Mouse (Mus musculus) ES-E14 (cell line): ENCODE results near the gene Dlg2.

Experiments
- CHD2 ChIP-seq: IDR thresholded peaks from 2 replicates; pipeline ENCODE4 v1.6.1; 2014; ENCODE audit warnings: mild to moderate bottlenecking, low read depth, low read length, inconsistent platforms
- MAFK ChIP-seq: IDR thresholded peaks from 2 replicates; pipeline ENCODE4 v1.6.1; 2014; ENCODE audit warnings: mild to moderate bottlenecking, low read depth, low read length, inconsistent platforms; ENCODE audit not compliant: insufficient read depth
- ZC3H11A ChIP-seq: IDR thresholded peaks from 2 replicates; pipeline ENCODE4 v1.6.1; 2012; ENCODE audit warnings: low read depth, mild to moderate bottlenecking, inconsistent platforms, low read length, borderline replicate concordance
- ZNF384 ChIP-seq: IDR thresholded peaks from 2 replicates; pipeline ENCODE4 v1.6.1; 2012; ENCODE audit warnings: low read depth, low read length, inconsistent platforms

DNA sequence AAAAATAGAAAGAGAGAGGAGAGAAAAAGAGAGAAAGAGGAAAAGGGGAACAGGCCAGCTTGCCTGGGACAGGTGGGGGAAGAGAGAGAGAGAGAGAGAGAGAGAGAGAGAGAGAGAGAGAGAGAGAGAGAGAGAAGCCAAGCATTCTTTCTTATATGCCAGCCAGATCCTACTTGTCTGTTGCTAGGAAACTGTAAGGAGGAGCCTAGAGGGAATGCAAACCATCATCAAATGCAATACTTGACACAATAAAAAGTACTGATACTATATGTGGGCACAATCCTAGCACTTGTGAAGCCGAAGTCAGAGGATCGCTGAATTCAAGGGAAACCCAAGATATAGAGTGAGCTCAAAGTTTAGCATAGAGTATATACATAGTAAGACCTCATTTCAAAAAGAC, 711.7 kb downstream of the Dlg2 start:
- TF ChIP-seq MAFK (no peak), ZNF384 (no peak), CHD2 (no peak), ZC3H11A (no peak)
